7 mouse cellular contexts compared by ENCODE assay signal in genomic region chr16:31492921-31493549, GRCm38 (mm10).
A peak's percentile ranks its signal among the peaks of the same experiment; 100 is the strongest.
DNase-seq lines count a peak whose midpoint lies in the region; ATAC-seq and TF ChIP-seq lines count a peak whose summit lies in the region.

No protein-coding gene starts in this region.

- no peak overlapping the region for H3K4me2 ChIP-seq in neural tube, embryonic 11.5 days (ENCODE audit: low read depth)
- H3K4me2 ChIP-seq in hindbrain, postnatal 0 days (ENCODE audit: low read depth, low read length) = no peak overlapping the region
- no peak overlapping the region for H3K4me2 ChIP-seq in midbrain, postnatal 0 days (ENCODE audit: low read depth, low read length, poor library complexity, severe bottlenecking)

- ATAC-seq in neural tube, embryonic 11.5 days (ENCODE audit: insufficient read depth, low FRiP score, low TSS enrichment) = no peak
- ATAC-seq in hindbrain, postnatal 0 days = 0 out of 2 replicates have a peak, but pooled peaks have one; percentile 8
- ATAC-seq in midbrain, postnatal 0 days (ENCODE audit: low FRiP score) = no peak
- no peak for ATAC-seq in erythroblast, adult 5-6 weeks (replicated peaks; ENCODE audit: low FRiP score, poor library complexity, severe bottlenecking)

- H3K4me3 ChIP-seq in neural tube, embryonic 11.5 days (ENCODE audit: low read depth, low read length) = no peak overlapping the region
- H3K4me3 ChIP-seq in embryonic facial prominence, embryonic 10.5 days = no peak overlapping the region
- H3K4me3 ChIP-seq in hindbrain, postnatal 0 days (ENCODE audit: low read length) = no peak overlapping the region
- H3K4me3 ChIP-seq in midbrain, postnatal 0 days (ENCODE audit: low read depth, low read length) = no peak overlapping the region

- H3K27ac ChIP-seq in neural tube, embryonic 11.5 days (ENCODE audit: low read depth, low read length) = peak overlapping the region; percentile 15; the same call in 1 of the 2 replicates
- peak overlapping the region; percentile 73 for H3K27ac ChIP-seq in embryonic facial prominence, embryonic 10.5 days (replicated peaks)
- no peak overlapping the region for H3K27ac ChIP-seq in hindbrain, postnatal 0 days
- H3K27ac ChIP-seq in midbrain, postnatal 0 days (ENCODE audit: low read depth, low read length) = no peak overlapping the region

- no peak overlapping the region for H3K9ac ChIP-seq in neural tube, embryonic 11.5 days (ENCODE audit: low read length)
- no peak overlapping the region for H3K9ac ChIP-seq in hindbrain, postnatal 0 days (replicated peaks; ENCODE audit: low read length)
- H3K9ac ChIP-seq in midbrain, postnatal 0 days (replicated peaks; ENCODE audit: low read length, poor library complexity, severe bottlenecking) = no peak overlapping the region

- no peaks in the 10 kb centered on the region for H3K9me3 ChIP-seq in neural tube, embryonic 11.5 days (ENCODE audit: control insufficient read depth, low read length)
- no peaks in the 10 kb centered on the region for H3K9me3 ChIP-seq in embryonic facial prominence, embryonic 10.5 days
- H3K9me3 ChIP-seq in hindbrain, postnatal 0 days (ENCODE audit: low read length) = no peaks in the 10 kb centered on the region
- H3K9me3 ChIP-seq in midbrain, postnatal 0 days (ENCODE audit: low read length) = no peaks in the 10 kb centered on the region

- H3K36me3 ChIP-seq in neural tube, embryonic 11.5 days (ENCODE audit: control insufficient read depth, insufficient read depth, low read length) = no peaks in the 10 kb centered on the region
- H3K36me3 ChIP-seq in embryonic facial prominence, embryonic 10.5 days (replicated peaks) = no peaks in the 10 kb centered on the region
- no peaks in the 10 kb centered on the region for H3K36me3 ChIP-seq in hindbrain, postnatal 0 days (ENCODE audit: insufficient read depth, low read length)
- no peaks in the 10 kb centered on the region for H3K36me3 ChIP-seq in midbrain, postnatal 0 days (ENCODE audit: insufficient read depth, low read length)

- peaks cover 8% of the 10 kb centered on the region for H3K4me1 ChIP-seq in neural tube, embryonic 11.5 days (ENCODE audit: control insufficient read depth, insufficient read depth, low read length)
- peaks cover 50% of the 10 kb centered on the region for H3K4me1 ChIP-seq in embryonic facial prominence, embryonic 10.5 days
- peaks cover 16% of the 10 kb centered on the region for H3K4me1 ChIP-seq in hindbrain, postnatal 0 days (ENCODE audit: insufficient read depth, low read length)
- peaks cover 4% of the 10 kb centered on the region for H3K4me1 ChIP-seq in midbrain, postnatal 0 days (ENCODE audit: insufficient read depth, low read length)

- peak; percentile 43 for DNase-seq in neural tube, embryonic 11.5 days (ENCODE audit: low spot score)
- no peak for DNase-seq in neural tube, embryonic 10.5 days (ENCODE audit: extremely low spot score, low spot score)
- peak; percentile 30 for DNase-seq in embryonic facial prominence, embryonic 10.5 days (ENCODE audit: low spot score)
- DNase-seq in hindbrain, postnatal 0 days (ENCODE audit: low spot score) = peak; percentile 47
- DNase-seq in midbrain, postnatal 0 days (ENCODE audit: low spot score) = peak; percentile 50
- DNase-seq in spleen, adult 12 weeks (ENCODE audit: low spot score) = no peak

- no peak for TF ChIP-seq CTCF in hindbrain, postnatal 0 days (IDR thresholded peaks at IDR 0.05; ENCODE audit: low read depth)
- no peak for TF ChIP-seq CTCF in midbrain, postnatal 0 days (IDR thresholded peaks at IDR 0.05)

- no peaks in the 10 kb centered on the region for H3K27me3 ChIP-seq in neural tube, embryonic 11.5 days (ENCODE audit: control insufficient read depth, insufficient read depth, low read length)
- peaks cover 30% of the 10 kb centered on the region for H3K27me3 ChIP-seq in embryonic facial prominence, embryonic 10.5 days (replicated peaks; ENCODE audit: low read depth, poor library complexity, severe bottlenecking)
- H3K27me3 ChIP-seq in hindbrain, postnatal 0 days (ENCODE audit: insufficient read depth, low read length) = no peaks in the 10 kb centered on the region
- no peaks in the 10 kb centered on the region for H3K27me3 ChIP-seq in midbrain, postnatal 0 days (ENCODE audit: insufficient read depth, low read length)

- 33% methylated on average over 12 of the region's 12 CpGs for WGBS in neural tube, embryonic 11.5 days
- WGBS in embryonic facial prominence, embryonic 10.5 days = 33% methylated on average over 12 of the region's 12 CpGs
- 23% methylated on average over 12 of the region's 12 CpGs for WGBS in hindbrain, postnatal 0 days
- 19% methylated on average over 12 of the region's 12 CpGs for WGBS in midbrain, postnatal 0 days

Comparison
In these comparisons a context has a peak if more than half of its experiments do, and no peak if none do; other contexts are left out.
1. DNase-seq: peak in neural tube, embryonic 11.5 days (single experiment), embryonic facial prominence, embryonic 10.5 days (single experiment), hindbrain, postnatal 0 days (single experiment) and midbrain, postnatal 0 days (single experiment); none in neural tube, embryonic 10.5 days (single experiment) and spleen, adult 12 weeks (single experiment).
2. H3K27ac ChIP-seq: peak in neural tube, embryonic 11.5 days (single experiment) and embryonic facial prominence, embryonic 10.5 days (single experiment); none in hindbrain, postnatal 0 days (single experiment) and midbrain, postnatal 0 days (single experiment).